Mouse (Mus musculus): ENCODE measurements at regions not wholly inside any gene's neighbourhood (a gene's known extent, or its start where the extent isn't known, plus 50 kb on each side); places are given as distances from the start of the nearest gene placed in this dataset.

DNA sequence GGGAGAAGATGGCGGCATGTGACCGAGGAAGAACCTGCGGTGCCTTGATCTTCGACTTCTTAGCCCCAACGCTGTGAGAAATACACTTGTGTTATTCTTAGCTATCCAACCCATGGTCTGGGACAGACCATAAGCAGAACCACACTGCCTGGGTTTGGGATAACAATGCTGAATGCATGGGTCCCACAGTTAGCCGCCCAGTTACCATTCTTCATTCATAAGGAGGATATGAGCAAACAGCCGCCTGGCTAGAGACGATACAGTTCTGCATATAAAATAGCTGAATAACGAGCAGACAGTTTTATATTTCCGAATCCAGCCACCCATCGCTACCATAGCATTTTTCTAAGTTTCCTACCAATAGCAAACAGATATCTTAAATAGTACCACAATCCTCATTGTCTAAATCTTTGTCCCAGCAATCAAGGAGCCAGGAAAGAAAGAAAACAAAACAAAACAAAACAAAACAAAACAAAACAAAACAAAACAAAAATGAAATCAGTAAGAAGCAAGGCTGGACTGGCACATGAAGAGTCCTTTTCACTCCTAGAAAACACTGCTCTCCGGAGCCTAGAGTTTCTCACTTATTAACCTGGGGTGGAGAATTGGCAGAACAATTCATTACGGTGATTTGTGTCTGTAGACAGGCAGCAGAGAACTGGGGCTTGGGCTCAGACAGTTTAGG, 85.2 kb upstream of the Cpm start:
- Histone ChIP-seq H3K36me3 (ENCODE audit: control insufficient read depth, insufficient read depth, low read length) (no peaks in the 10 kb centered on the region), H3K27ac (replicated peaks in 1 of 2; ENCODE audit: control insufficient read depth in 1 of 2, insufficient read depth in 1 of 2, low read depth in 2 of 2, low read length in 2 of 2) (no peak overlapping the region), H3K4me1 (ENCODE audit: control insufficient read depth in 2 of 2, insufficient read depth in 2 of 2, low read length in 2 of 2) (no peaks in the 10 kb centered on the region), H3K9me3 (ENCODE audit: control insufficient read depth, low read length) (no peaks in the 10 kb centered on the region), H3K27me3 (ENCODE audit: control insufficient read depth, insufficient read depth, low read length) (no peaks in the 10 kb centered on the region), H3K4me3 (ENCODE audit: control insufficient read depth in 1 of 2, insufficient read depth in 1 of 2, low read depth in 1 of 2, low read length in 2 of 2) (no peak overlapping the region), H3K9ac (ENCODE audit: low read length) (no peak overlapping the region), H3K4me2 (ENCODE audit: low read length) (no peak overlapping the region)
- WGBS, result 88% methylated on average over 13 of the region's 13 CpGs
- no peak for ATAC-seq (ENCODE audit: insufficient number of reproducible peaks, insufficient read depth, low FRiP score, low read depth)

DNA sequence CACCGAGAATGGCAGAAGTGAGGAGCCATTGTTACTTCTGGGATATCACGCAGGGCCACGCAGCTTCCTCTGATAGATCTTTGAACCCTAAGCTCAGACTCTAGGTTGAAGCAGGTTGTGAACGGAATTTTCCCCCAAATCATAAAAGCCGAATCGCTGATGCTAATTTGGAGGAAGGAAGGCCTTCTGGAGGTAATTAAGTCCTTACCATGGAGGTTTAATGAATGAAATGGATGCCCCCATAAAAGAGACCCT, 85.7 kb upstream of the Cpm start:
- ATAC-seq (ENCODE audit: insufficient number of reproducible peaks, insufficient read depth, low FRiP score, low read depth), result no peak
- H3K9me3 ChIP-seq (ENCODE audit: control insufficient read depth, low read length), result no peaks in the 10 kb centered on the region
- WGBS, result 86% methylated on average over 6 of the region's 6 CpGs
- no peaks in the 10 kb centered on the region for H3K27me3 ChIP-seq (ENCODE audit: control insufficient read depth, insufficient read depth, low read length)
- no peak overlapping the region for H3K4me2 ChIP-seq (ENCODE audit: low read length)
- no peak overlapping the region for H3K9ac ChIP-seq (ENCODE audit: low read length)
- no peak overlapping the region for H3K4me3 ChIP-seq (ENCODE audit: control insufficient read depth in 1 of 2, insufficient read depth in 1 of 2, low read depth in 1 of 2, low read length in 2 of 2)
- H3K36me3 ChIP-seq (ENCODE audit: control insufficient read depth, insufficient read depth, low read length), result no peaks in the 10 kb centered on the region
- H3K4me1 ChIP-seq (ENCODE audit: control insufficient read depth in 2 of 2, insufficient read depth in 2 of 2, low read length in 2 of 2), result no peaks in the 10 kb centered on the region
- H3K27ac ChIP-seq (replicated peaks in 1 of 2; ENCODE audit: control insufficient read depth in 1 of 2, insufficient read depth in 1 of 2, low read depth in 2 of 2, low read length in 2 of 2), result no peak overlapping the region

DNA sequence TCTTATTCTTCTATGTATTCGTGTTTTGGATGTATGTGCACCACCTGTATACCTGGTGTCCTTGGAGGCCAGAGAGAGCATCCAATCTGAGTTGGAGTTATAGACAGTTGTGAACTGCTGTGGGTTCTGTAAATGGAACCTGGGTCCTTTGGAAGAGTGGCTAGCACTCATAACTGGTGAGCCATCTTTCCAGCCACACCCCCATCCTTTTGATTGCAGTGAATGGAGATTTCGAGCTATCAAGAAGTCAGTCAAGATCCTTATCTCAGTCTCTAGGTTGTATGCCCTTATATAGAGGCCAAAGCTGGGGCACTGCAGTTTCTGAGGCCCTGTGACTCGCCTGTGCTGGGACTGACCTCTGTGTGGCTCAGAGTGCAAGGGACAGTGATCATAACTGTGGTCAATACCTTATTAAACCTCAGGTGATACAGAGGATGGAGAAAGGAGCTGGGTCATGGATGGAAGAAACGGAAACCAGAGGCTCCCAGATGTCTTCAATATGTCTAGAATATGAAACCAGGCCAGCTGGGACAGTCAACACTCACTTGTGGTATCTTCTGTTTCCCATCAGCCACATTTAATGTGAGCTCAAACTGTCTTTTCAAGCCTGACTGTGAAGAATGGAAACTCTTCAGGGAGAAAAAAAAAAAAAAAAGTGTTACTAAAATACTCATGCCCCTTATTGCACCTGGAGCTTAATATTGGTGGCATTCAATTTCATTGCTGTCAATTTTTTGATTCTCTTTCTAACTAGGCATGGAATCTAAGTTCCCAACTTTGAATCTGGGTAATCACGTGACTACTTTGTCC, 86.2 kb upstream of the Cpm start:
- Histone ChIP-seq H3K9me3 (ENCODE audit: control insufficient read depth, low read length) (no peaks in the 10 kb centered on the region), H3K27me3 (ENCODE audit: control insufficient read depth, insufficient read depth, low read length) (no peaks in the 10 kb centered on the region), H3K4me1 (ENCODE audit: control insufficient read depth in 2 of 2, insufficient read depth in 2 of 2, low read length in 2 of 2) (no peaks in the 10 kb centered on the region), H3K4me3 (ENCODE audit: control insufficient read depth in 1 of 2, insufficient read depth in 1 of 2, low read depth in 1 of 2, low read length in 2 of 2) (no peak overlapping the region), H3K9ac (ENCODE audit: low read length) (no peak overlapping the region), H3K36me3 (ENCODE audit: control insufficient read depth, insufficient read depth, low read length) (no peaks in the 10 kb centered on the region), H3K4me2 (ENCODE audit: low read length) (no peak overlapping the region), H3K27ac (replicated peaks in 1 of 2; ENCODE audit: control insufficient read depth in 1 of 2, insufficient read depth in 1 of 2, low read depth in 2 of 2, low read length in 2 of 2) (no peak overlapping the region)
- 69% methylated on average over 5 of the region's 5 CpGs for WGBS
- no peak for ATAC-seq (ENCODE audit: insufficient number of reproducible peaks, insufficient read depth, low FRiP score, low read depth)

DNA sequence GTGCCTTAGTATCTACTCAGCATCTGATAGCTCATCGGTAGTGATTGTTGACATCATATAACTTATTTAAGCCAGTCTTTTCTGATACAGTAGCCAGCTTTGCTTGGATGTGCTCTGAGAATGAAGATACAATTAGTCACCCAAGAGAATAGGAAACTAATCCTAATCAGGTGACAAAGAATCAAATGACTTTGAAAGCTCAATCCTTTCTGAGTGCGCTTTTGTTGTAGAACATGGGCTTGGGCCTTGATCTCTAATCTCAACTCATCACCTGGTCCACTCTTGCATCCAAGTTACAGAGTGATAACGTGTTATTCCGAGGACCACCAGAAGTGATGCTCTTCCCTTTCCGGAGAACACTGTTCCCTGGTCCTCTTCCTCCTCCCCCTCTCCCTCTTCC, 86.9 kb upstream of the Cpm start:
- no peaks in the 10 kb centered on the region for H3K27me3 ChIP-seq (ENCODE audit: control insufficient read depth, insufficient read depth, low read length)
- no peak overlapping the region for H3K9ac ChIP-seq (ENCODE audit: low read length)
- no peak overlapping the region for H3K27ac ChIP-seq (replicated peaks in 1 of 2; ENCODE audit: control insufficient read depth in 1 of 2, insufficient read depth in 1 of 2, low read depth in 2 of 2, low read length in 2 of 2)
- no peaks in the 10 kb centered on the region for H3K9me3 ChIP-seq (ENCODE audit: control insufficient read depth, low read length)
- no peak overlapping the region for H3K4me3 ChIP-seq (ENCODE audit: control insufficient read depth in 1 of 2, insufficient read depth in 1 of 2, low read depth in 1 of 2, low read length in 2 of 2)
- H3K36me3 ChIP-seq (ENCODE audit: control insufficient read depth, insufficient read depth, low read length), result no peaks in the 10 kb centered on the region
- no peak for ATAC-seq (ENCODE audit: insufficient number of reproducible peaks, insufficient read depth, low FRiP score, low read depth)
- H3K4me2 ChIP-seq (ENCODE audit: low read length), result no peak overlapping the region
- 64% methylated on average over 5 of the region's 5 CpGs for WGBS
- H3K4me1 ChIP-seq (ENCODE audit: control insufficient read depth in 2 of 2, insufficient read depth in 2 of 2, low read length in 2 of 2), result no peaks in the 10 kb centered on the region

DNA sequence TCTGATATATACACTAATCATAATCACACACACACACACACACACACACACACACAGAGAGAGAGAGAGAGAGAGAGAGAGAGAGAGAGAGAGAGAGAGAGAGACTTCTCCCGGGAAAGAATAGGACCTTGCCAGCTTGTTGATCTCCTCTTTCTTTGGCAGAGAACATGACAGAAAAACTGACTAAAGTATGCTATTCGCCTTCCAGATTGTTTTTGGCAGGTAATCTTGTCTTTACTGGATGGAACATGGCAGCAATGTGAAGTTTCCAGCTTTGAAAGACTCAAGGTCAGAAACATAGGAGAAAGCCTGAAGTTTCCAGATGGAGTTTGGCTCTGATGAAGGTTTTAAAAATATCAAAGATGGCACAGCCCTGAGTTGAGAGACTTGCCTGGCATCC, 87.8 kb upstream of the Cpm start:
- no peaks in the 10 kb centered on the region for H3K4me1 ChIP-seq (ENCODE audit: control insufficient read depth in 2 of 2, insufficient read depth in 2 of 2, low read length in 2 of 2)
- H3K27ac ChIP-seq (replicated peaks in 1 of 2; ENCODE audit: control insufficient read depth in 1 of 2, insufficient read depth in 1 of 2, low read depth in 2 of 2, low read length in 2 of 2), result no peak overlapping the region
- ATAC-seq (ENCODE audit: insufficient number of reproducible peaks, insufficient read depth, low FRiP score, low read depth), result no peak
- no peaks in the 10 kb centered on the region for H3K27me3 ChIP-seq (ENCODE audit: control insufficient read depth, insufficient read depth, low read length)
- WGBS, result 61% methylated on average over 2 of the region's 2 CpGs
- no peaks in the 10 kb centered on the region; the same call in 1 of the 2 replicates for H3K9me3 ChIP-seq (ENCODE audit: control insufficient read depth, low read length)
- H3K36me3 ChIP-seq (ENCODE audit: control insufficient read depth, insufficient read depth, low read length), result no peaks in the 10 kb centered on the region
- H3K4me3 ChIP-seq (ENCODE audit: control insufficient read depth in 1 of 2, insufficient read depth in 1 of 2, low read depth in 1 of 2, low read length in 2 of 2), result no peak overlapping the region
- H3K4me2 ChIP-seq (ENCODE audit: low read length), result no peak overlapping the region
- H3K9ac ChIP-seq (ENCODE audit: low read length), result no peak overlapping the region

DNA sequence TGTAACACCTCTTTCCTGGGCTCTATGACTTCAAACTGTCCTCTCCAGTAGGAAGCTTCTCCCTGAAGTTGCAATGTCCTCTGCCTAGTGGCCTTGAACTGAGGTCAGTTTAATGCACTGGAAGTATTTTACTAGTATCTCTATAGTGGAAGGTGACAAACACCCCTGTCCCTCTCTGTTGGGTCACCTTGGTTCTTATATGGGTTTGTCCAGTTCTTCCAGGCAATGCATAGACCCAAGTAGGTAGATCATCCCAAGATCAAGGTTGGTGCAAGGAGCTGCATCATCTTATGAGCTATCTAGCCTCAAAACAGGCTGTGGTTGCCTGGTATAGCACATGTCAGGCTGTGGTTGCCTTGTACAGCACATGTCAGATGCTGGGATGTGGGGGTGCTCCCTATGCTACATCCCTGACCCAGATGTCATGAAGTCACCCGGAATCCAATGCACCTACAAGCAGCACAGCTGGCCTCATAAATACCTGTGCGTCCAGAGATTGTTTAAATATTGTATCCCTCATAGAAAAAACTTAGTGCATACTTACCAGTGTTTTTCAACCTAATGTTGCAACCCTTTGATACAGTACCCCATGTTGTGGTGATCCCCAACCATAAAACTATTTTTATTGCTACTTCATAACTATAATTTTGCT, 88.4 kb upstream of the Cpm start:
- H3K9ac ChIP-seq (ENCODE audit: low read length), result no peak overlapping the region
- H3K9me3 ChIP-seq (ENCODE audit: control insufficient read depth, low read length), result no peaks in the 10 kb centered on the region; the same call in 1 of the 2 replicates
- H3K4me1 ChIP-seq (ENCODE audit: control insufficient read depth in 2 of 2, insufficient read depth in 2 of 2, low read length in 2 of 2), result no peaks in the 10 kb centered on the region
- H3K4me2 ChIP-seq (ENCODE audit: low read length), result no peak overlapping the region
- no peaks in the 10 kb centered on the region for H3K27me3 ChIP-seq (ENCODE audit: control insufficient read depth, insufficient read depth, low read length)
- H3K4me3 ChIP-seq (ENCODE audit: control insufficient read depth in 1 of 2, insufficient read depth in 1 of 2, low read depth in 1 of 2, low read length in 2 of 2), result no peak overlapping the region
- no peak overlapping the region for H3K27ac ChIP-seq (replicated peaks in 1 of 2; ENCODE audit: control insufficient read depth in 1 of 2, insufficient read depth in 1 of 2, low read depth in 2 of 2, low read length in 2 of 2)
- WGBS, result 85% methylated on average over 2 of the region's 2 CpGs
- no peaks in the 10 kb centered on the region for H3K36me3 ChIP-seq (ENCODE audit: control insufficient read depth, insufficient read depth, low read length)
- no peak for ATAC-seq (ENCODE audit: insufficient number of reproducible peaks, insufficient read depth, low FRiP score, low read depth)

DNA sequence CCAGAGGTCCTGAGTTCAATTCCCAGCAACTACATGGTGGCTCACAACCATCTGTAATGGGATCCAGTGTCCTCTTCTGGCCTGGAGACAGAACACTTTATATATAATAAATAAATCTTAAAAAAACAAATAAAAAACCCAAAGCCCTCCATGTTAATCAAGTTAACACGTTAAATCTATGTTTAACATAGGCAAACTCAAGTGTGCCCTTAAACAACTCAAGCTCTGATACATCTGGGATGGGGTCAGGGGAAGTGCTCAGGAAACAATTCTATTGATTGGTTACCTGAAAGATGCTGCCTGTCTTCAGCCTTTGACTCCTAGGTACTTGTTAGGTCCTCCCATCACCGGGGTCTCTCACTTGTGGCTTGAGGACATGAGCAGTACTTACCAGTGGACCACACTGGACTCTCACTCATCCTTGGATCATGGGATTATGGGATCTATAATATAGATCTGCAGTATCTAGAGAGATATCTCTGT, 89.1 kb upstream of the Cpm start:
- H3K36me3 ChIP-seq (ENCODE audit: control insufficient read depth, insufficient read depth, low read length), result no peaks in the 10 kb centered on the region
- no peak overlapping the region for H3K27ac ChIP-seq (replicated peaks in 1 of 2; ENCODE audit: control insufficient read depth in 1 of 2, insufficient read depth in 1 of 2, low read depth in 2 of 2, low read length in 2 of 2)
- 81% methylated on average over 2 of the region's 2 CpGs for WGBS
- H3K9me3 ChIP-seq (ENCODE audit: control insufficient read depth, low read length), result no peaks in the 10 kb centered on the region; the same call in 1 of the 2 replicates
- no peaks in the 10 kb centered on the region for H3K4me1 ChIP-seq (ENCODE audit: control insufficient read depth in 2 of 2, insufficient read depth in 2 of 2, low read length in 2 of 2)
- no peak overlapping the region for H3K4me2 ChIP-seq (ENCODE audit: low read length)
- no peaks in the 10 kb centered on the region for H3K27me3 ChIP-seq (ENCODE audit: control insufficient read depth, insufficient read depth, low read length)
- H3K4me3 ChIP-seq (ENCODE audit: control insufficient read depth in 1 of 2, insufficient read depth in 1 of 2, low read depth in 1 of 2, low read length in 2 of 2), result no peak overlapping the region
- no peak overlapping the region for H3K9ac ChIP-seq (ENCODE audit: low read length)
- no peak for ATAC-seq (ENCODE audit: insufficient number of reproducible peaks, insufficient read depth, low FRiP score, low read depth)
